Mouse (Mus musculus) spleen, postnatal 4 days (tissue): ENCODE results near the gene Itgb6.
A peak's percentile ranks its signal among the peaks of the same experiment; 100 is the strongest.

ENCODE experiments used
- DNase-seq, 2 experiments: peaks; one replicate each; pipeline ENCODE4 v3.0.0; 2022; ENCODE audit warnings: low spot score in 2 of 2

Itgb6 gene

GRCm38 (mm10) chr2:60712891-60713290, 9.6 kb downstream of the Itgb6 start:
- DNase-seq: peak in 1 of 2 experiments; percentile 33

- peak in 1 of 2 experiments; percentile 24 for DNase-seq
Observed at GRCm38 (mm10) chr2:60712483-60712882, 10.0 kb downstream of the Itgb6 start.

- peak in 1 of 2 experiments; percentile 37 for DNase-seq
Observed at GRCm38 (mm10) chr2:60711098-60711880, 11.2 kb downstream of the Itgb6 start.

GRCm38 (mm10) chr2:60710317-60710716, 12.1 kb downstream of the Itgb6 start:
- no peak for DNase-seq

- DNase-seq: no peak
Observed at GRCm38 (mm10) chr2:60708671-60709070, 13.8 kb downstream of the Itgb6 start.

GRCm38 (mm10) chr2:60706866-60707265, 15.6 kb downstream of the Itgb6 start:
- no peak for DNase-seq

- no peak for DNase-seq
Observed at GRCm38 (mm10) chr2:60705426-60705825, 17.0 kb downstream of the Itgb6 start.

GRCm38 (mm10) chr2:60703315-60703714, 19.1 kb downstream of the Itgb6 start:
- no peak for DNase-seq

- no peak for DNase-seq
Observed at GRCm38 (mm10) chr2:60700956-60701355, 21.5 kb downstream of the Itgb6 start.

GRCm38 (mm10) chr2:60700013-60700412, 22.4 kb downstream of the Itgb6 start:
- no peak for DNase-seq

- DNase-seq: no peak
Observed at GRCm38 (mm10) chr2:60699591-60699990, 22.9 kb downstream of the Itgb6 start.

GRCm38 (mm10) chr2:60698155-60698554, 24.3 kb downstream of the Itgb6 start:
- DNase-seq: no peak

- DNase-seq: no peak
Observed at GRCm38 (mm10) chr2:60697530-60697929, 24.9 kb downstream of the Itgb6 start.

GRCm38 (mm10) chr2:60696559-60696958, 25.9 kb downstream of the Itgb6 start:
- DNase-seq: no peak

- no peak for DNase-seq
Observed at GRCm38 (mm10) chr2:60695706-60696105, 26.7 kb downstream of the Itgb6 start.

GRCm38 (mm10) chr2:60694563-60694962, 27.9 kb downstream of the Itgb6 start:
- no peak for DNase-seq

GRCm38 (mm10) chr2:60692239-60692638, 30.2 kb downstream of the Itgb6 start:
- no peak for DNase-seq

- DNase-seq: no peak
Observed at GRCm38 (mm10) chr2:60690212-60690611, 32.2 kb downstream of the Itgb6 start.

- no peak for DNase-seq
Observed at GRCm38 (mm10) chr2:60688944-60689615, 33.4 kb downstream of the Itgb6 start.

GRCm38 (mm10) chr2:60688150-60688549, 34.3 kb downstream of the Itgb6 start:
- no peak for DNase-seq

GRCm38 (mm10) chr2:60685973-60686372, 36.5 kb downstream of the Itgb6 start:
- DNase-seq: no peak

- DNase-seq: no peak
Observed at GRCm38 (mm10) chr2:60684168-60684567, 38.3 kb downstream of the Itgb6 start.

- no peak for DNase-seq
Observed at GRCm38 (mm10) chr2:60682554-60682953, 39.9 kb downstream of the Itgb6 start.
